Mouse (Mus musculus): ENCODE data around the gene Hsf5.

DNA sequence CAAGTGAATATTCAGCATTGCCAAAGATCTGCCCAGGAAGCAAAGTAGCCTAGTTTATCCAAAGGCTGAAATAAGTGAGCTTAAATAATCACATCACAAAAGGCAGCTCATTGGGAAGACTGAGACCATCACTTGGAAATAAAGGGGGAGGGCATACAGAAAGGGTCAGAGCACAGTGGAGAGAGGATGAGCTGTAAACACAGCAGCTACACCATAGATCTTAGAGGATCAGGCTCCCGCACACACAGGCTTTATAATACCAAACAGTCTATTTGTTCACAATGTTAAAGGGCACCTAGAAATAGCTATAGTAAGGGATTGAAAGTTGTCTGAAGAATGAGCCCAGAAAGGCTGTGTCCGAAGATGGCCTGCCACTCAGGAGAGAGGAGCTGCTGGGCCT is 21.8 kb downstream of the Hsf5 start:
- TF ChIP-seq CTCF (IDR thresholded peaks at IDR 0.05; ENCODE audit: low read depth), result no peak
- no peak for TF ChIP-seq EP300 (IDR thresholded peaks at IDR 0.05; ENCODE audit: low read depth)

All from liver, embryonic 14.5 days (tissue).